Mouse (Mus musculus) hindbrain, embryonic 14.5 days (tissue): ENCODE data around the gene Macc1. TPM values are rescaled to one million over a fixed set of nuclear protein-coding genes. Genes with fewer than 3 reads are reported as not detected.

ENCODE experiments used
- ATAC-seq: fragments of 200-750 bp; cut with Nextera tagmentation; 2 replicates; pipeline ENCODE4 v1.8.0; 2017; ENCODE audit warnings: moderate number of reproducible peaks, mild to moderate bottlenecking, moderate TSS enrichment, moderate library complexity; ENCODE audit not compliant: low FRiP score
- DNase-seq: peaks from one replicate; pipeline ENCODE4 v3.0.0-alpha.2; 2015; ENCODE audit warnings: low spot score
- H3K27ac ChIP-seq: fragments of 300-500 bp; sonication (generic); 2 replicates; pipeline ENCODE4 v1.5.1; 2014; ENCODE audit warnings: mild to moderate bottlenecking, moderate library complexity
- H3K27me3 ChIP-seq: fragments of 300-500 bp; sonication (generic); 2 replicates; pipeline ENCODE4 v1.6.1; 2014; ENCODE audit warnings: mild to moderate bottlenecking, low read length, mixed read lengths; ENCODE audit not compliant: control insufficient read depth, insufficient read depth
- H3K36me3 ChIP-seq: fragments of 300-500 bp; sonication (generic); replicated peaks from 2 replicates; pipeline ENCODE4 v1.6.1; 2014; ENCODE audit not compliant: control insufficient read depth, insufficient read depth
- H3K4me1 ChIP-seq: fragments of 300-500 bp; sonication (generic); replicated peaks from 2 replicates; pipeline ENCODE4 v1.6.1; 2014; ENCODE audit warnings: antibody characterized with exemption, low read length, mixed read lengths; ENCODE audit not compliant: control insufficient read depth, insufficient read depth
- H3K4me2 ChIP-seq: fragments of 300-500 bp; sonication (generic); replicated peaks from 2 replicates; pipeline ENCODE4 v1.6.1; 2014; ENCODE audit warnings: mild to moderate bottlenecking, moderate library complexity
- H3K4me3 ChIP-seq: fragments of 300-500 bp; sonication (generic); replicated peaks from 2 replicates; pipeline ENCODE4 v1.5.1; 2014; ENCODE audit warnings: mild to moderate bottlenecking, low read length
- H3K9ac ChIP-seq: fragments of 300-500 bp; sonication (generic); 2 replicates; pipeline ENCODE4 v1.6.1; 2014
- H3K9me3 ChIP-seq: fragments of 300-500 bp; sonication (generic); 2 replicates; pipeline ENCODE4 v1.6.1; 2016; ENCODE audit warnings: low read length; ENCODE audit not compliant: control insufficient read depth
- WGBS: fragments of 180-500 bp; shearing (Covaris S2); extraction: QIAGEN DNeasy Blood & Tissue Kit; methylation state at CpG from one replicate; pipeline ENCODE4 v1.1.7; 2014; 5-methylcytosine and 5-hydroxymethylcytosine counted together
- polyA plus RNA-seq: library from polyadenylated mRNA; unstranded; fragments of >200 nt; fragmentation: Nextera tagmentation; extraction: Ambion mirVana; gene quantifications from 2 replicates; pipeline ENCODE4 v1.2.1, GENCODE M21; 2014

Gene Macc1
- not detected in 2 replicates for polyA plus RNA-seq

DNA sequence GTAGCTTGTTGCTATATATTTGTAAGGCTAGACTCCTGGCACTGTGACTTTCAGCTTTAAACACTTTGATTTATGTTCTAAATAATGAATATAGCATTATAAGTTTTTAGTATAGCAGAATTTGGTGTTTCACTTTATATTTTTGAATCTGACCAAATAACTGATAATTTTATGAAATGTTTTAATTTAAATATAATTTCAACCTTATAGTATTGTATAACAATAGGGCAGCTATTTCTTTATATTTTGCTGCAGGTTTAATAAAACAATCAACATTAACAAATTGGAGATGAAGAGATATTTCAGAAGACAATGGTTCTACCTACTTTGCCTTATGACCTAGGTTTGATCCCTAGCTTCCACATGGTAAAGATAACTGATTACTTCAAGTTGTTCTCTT, at the start of gene Macc1:
Gene Macc1, plus strand, starts transcription at position 301 of the 400 bp plus-strand sequence.
- no peaks in the 10 kb centered on the region for H3K9me3 ChIP-seq
- H3K36me3 ChIP-seq, result no peaks in the 10 kb centered on the region
- H3K27ac ChIP-seq, result no peak within 1 kb of the TSS
- no peaks in the 10 kb centered on the region for H3K4me1 ChIP-seq
- ATAC-seq (no peak), DNase-seq (no peak)
- no peak within 1 kb of the TSS for H3K9ac ChIP-seq
- H3K27me3 ChIP-seq, result no peaks in the 10 kb centered on the region
- no peak within 1 kb of the TSS for H3K4me3 ChIP-seq
- H3K4me2 ChIP-seq, result no peak within 1 kb of the TSS

GRCm38 (mm10) chr12:119264506-119264905, 49.6 kb upstream of the Macc1 start:
- H3K9me3 ChIP-seq, result no peaks in the 10 kb centered on the region
- H3K4me3 ChIP-seq, result no peak overlapping the region
- H3K36me3 ChIP-seq, result no peaks in the 10 kb centered on the region
- WGBS, result 92% methylated on average over 3 of the region's 3 CpGs
- H3K9ac ChIP-seq, result no peak overlapping the region
- no peak overlapping the region for H3K4me2 ChIP-seq
- DNase-seq (no peak), ATAC-seq (no peak)
- H3K27ac ChIP-seq, result no peak overlapping the region
- H3K4me1 ChIP-seq, result no peaks in the 10 kb centered on the region
- no peaks in the 10 kb centered on the region for H3K27me3 ChIP-seq

DNA sequence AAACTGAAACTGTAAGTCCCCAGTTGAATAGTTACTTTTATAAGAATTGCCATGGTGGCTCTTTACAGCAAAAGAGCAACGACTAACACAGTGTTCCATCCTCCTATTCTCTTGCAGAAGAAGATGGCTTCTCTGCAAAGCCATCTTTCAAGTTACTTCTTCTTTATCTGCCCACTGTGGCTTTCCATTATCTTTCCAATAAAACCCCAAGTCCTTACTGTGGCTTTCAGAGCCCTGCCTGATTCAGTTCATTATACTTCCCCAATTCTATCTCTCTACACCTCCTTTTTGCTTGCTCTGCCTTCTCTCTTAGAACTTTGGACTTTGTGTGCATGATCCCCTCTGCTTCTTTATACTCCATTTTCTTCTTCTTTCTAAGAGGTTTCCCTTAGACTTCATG, 45.3 kb upstream of the Macc1 start:
- WGBS, result 62% methylated on average over 1 of the region's 1 CpGs
- Histone ChIP-seq H3K9me3 (no peaks in the 10 kb centered on the region), H3K4me2 (no peak overlapping the region), H3K4me1 (no peaks in the 10 kb centered on the region), H3K4me3 (no peak overlapping the region), H3K9ac (no peak overlapping the region), H3K36me3 (no peaks in the 10 kb centered on the region), H3K27me3 (no peaks in the 10 kb centered on the region), H3K27ac (no peak overlapping the region)
- ATAC-seq (no peak), DNase-seq (no peak)

- no peak overlapping the region for H3K27ac ChIP-seq
- H3K4me1 ChIP-seq, result no peaks in the 10 kb centered on the region
- no peak overlapping the region for H3K4me2 ChIP-seq
- ATAC-seq (no peak), DNase-seq (no peak)
- H3K4me3 ChIP-seq, result no peak overlapping the region
- no peaks in the 10 kb centered on the region for H3K36me3 ChIP-seq
- WGBS, result 82% methylated on average over 2 of the region's 2 CpGs
- no peaks in the 10 kb centered on the region for H3K9me3 ChIP-seq
- H3K27me3 ChIP-seq, result no peaks in the 10 kb centered on the region
- no peak overlapping the region for H3K9ac ChIP-seq
Observed at GRCm38 (mm10) chr12:119270036-119270435, 44.0 kb upstream of the Macc1 start.

DNA sequence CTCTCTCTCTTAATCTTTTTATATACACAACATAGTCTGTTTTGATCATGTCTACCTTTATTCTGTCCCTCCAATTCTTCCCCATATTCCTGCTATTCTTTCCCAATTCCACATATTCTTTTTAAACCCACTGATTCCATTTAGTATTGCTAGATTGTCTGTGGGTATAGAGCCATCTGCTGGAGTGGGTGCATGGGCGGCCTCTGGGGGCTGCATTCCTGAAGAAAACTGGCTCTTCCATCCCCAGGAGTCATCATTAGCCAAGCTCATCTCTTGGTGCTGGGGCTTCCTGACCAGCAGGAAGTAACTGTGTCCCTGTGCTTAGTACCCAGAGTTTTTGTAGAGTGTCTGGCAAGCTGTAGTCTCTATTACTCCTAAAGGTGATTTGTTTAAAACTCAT, 42.1 kb upstream of the Macc1 start:
- WGBS, result 84% methylated on average over 1 of the region's 1 CpGs
- H3K27ac ChIP-seq, result no peak overlapping the region
- DNase-seq, result no peak

DNA sequence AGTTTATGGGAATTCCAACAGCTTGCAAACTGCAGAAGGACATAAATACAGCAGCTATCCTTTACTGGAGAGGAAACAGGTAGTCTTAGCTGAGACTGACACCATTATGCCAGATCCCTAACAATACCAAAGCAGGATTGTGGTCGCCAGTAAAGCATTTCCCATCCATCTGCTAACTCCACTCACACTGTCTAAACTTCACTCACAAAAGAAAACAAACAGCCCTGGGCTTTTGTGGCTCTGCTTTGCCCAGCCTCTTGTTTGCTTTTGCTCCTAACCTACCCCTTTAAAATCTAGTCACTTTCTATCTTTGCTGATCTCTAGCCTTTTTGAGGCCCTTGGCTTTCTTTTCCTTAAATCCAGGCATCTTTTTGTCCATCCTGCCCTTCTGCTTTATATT, 40.5 kb upstream of the Macc1 start:
- H3K9ac ChIP-seq, result no peak overlapping the region
- ATAC-seq, result no peak
- no peak overlapping the region for H3K4me3 ChIP-seq
- no peak overlapping the region for H3K4me2 ChIP-seq
- H3K36me3 ChIP-seq, result no peaks in the 10 kb centered on the region
- no peaks in the 10 kb centered on the region for H3K27me3 ChIP-seq
- no peak for DNase-seq
- H3K27ac ChIP-seq, result no peak overlapping the region
- WGBS, result 4% methylated on average over 1 of the region's 1 CpGs
- H3K9me3 ChIP-seq, result no peaks in the 10 kb centered on the region
- H3K4me1 ChIP-seq, result no peaks in the 10 kb centered on the region

More for the DNA sequence above, 42.1 kb upstream of the Macc1 start:
- no peak for ATAC-seq
- Histone ChIP-seq H3K4me2 (no peak overlapping the region), H3K9ac (no peak overlapping the region), H3K9me3 (no peaks in the 10 kb centered on the region), H3K4me1 (no peaks in the 10 kb centered on the region), H3K4me3 (no peak overlapping the region), H3K27me3 (no peaks in the 10 kb centered on the region), H3K36me3 (no peaks in the 10 kb centered on the region)

DNA sequence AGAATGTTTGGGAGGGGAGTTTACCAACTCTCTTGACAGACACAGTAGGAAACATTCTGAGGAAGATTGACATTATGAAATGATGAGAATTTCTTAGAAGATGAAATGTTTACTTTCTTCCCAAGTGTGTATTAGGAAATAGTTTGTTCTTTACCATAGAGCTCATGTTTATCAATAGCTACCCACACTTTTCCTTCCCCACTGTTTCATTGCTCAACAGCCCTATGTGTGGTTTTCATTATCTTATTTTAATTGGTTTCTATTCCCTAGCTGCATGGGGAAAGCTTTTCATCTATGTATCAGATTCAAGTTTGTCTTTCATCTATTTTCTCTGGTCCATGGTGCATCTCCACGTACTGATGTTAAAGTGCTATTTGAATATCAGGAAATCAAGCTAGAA, 37.8 kb upstream of the Macc1 start:
- ATAC-seq (no peak), DNase-seq (no peak)
- H3K9ac ChIP-seq, result no peak overlapping the region
- H3K27me3 ChIP-seq, result no peaks in the 10 kb centered on the region
- H3K9me3 ChIP-seq, result no peaks in the 10 kb centered on the region
- H3K27ac ChIP-seq, result no peak overlapping the region
- WGBS, result 70% methylated on average over 1 of the region's 1 CpGs
- H3K36me3 ChIP-seq, result no peaks in the 10 kb centered on the region
- no peak overlapping the region for H3K4me3 ChIP-seq
- no peaks in the 10 kb centered on the region for H3K4me1 ChIP-seq
- no peak overlapping the region for H3K4me2 ChIP-seq

- H3K9ac ChIP-seq, result no peak overlapping the region
- H3K36me3 ChIP-seq, result no peaks in the 10 kb centered on the region
- H3K9me3 ChIP-seq, result no peaks in the 10 kb centered on the region
- no peak overlapping the region for H3K4me3 ChIP-seq
- no peak for DNase-seq
- ATAC-seq, result no peak
- 95% methylated on average over 5 of the region's 6 CpGs for WGBS
- no peak overlapping the region for H3K27ac ChIP-seq
- no peaks in the 10 kb centered on the region for H3K4me1 ChIP-seq
- no peak overlapping the region for H3K4me2 ChIP-seq
- no peaks in the 10 kb centered on the region for H3K27me3 ChIP-seq
Observed at GRCm38 (mm10) chr12:119291618-119292017, 22.5 kb upstream of the Macc1 start.

DNA sequence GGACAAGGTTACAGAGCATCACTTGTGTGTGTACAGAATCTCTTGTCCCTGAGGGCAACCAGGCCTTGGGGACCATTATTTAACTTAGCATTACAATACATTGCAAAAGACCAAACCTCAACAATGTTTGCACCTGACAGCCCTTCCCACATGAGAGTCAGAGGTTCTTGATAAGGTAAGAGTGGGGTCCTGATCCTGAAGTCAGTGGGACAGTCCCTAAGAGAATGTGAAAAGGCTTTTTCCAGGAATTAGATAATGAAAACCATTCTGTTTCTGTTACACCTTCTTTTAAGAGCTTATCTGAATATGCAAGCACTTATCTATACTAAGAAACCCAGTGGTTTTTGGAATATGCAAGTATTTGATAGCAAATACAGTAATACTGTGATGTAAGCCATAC, 10.5 kb upstream of the Macc1 start:
- Histone ChIP-seq H3K9ac (no peak overlapping the region), H3K4me3 (no peak overlapping the region), H3K9me3 (no peaks in the 10 kb centered on the region), H3K27ac (no peak overlapping the region), H3K36me3 (no peaks in the 10 kb centered on the region), H3K4me2 (no peak overlapping the region), H3K27me3 (no peaks in the 10 kb centered on the region), H3K4me1 (no peaks in the 10 kb centered on the region)
- no peak for ATAC-seq
- DNase-seq, result no peak

GRCm38 (mm10) chr12:119313014-119313763, 881 bp upstream of the Macc1 start:
- no peak overlapping the region for H3K4me3 ChIP-seq
- H3K9me3 ChIP-seq, result no peaks in the 10 kb centered on the region
- H3K4me2 ChIP-seq, result no peak overlapping the region
- DNase-seq, result no peak
- H3K36me3 ChIP-seq, result no peaks in the 10 kb centered on the region
- no peak overlapping the region for H3K9ac ChIP-seq
- no peaks in the 10 kb centered on the region for H3K4me1 ChIP-seq
- no peak overlapping the region for H3K27ac ChIP-seq
- H3K27me3 ChIP-seq, result no peaks in the 10 kb centered on the region
- 83% methylated on average over 3 of the region's 3 CpGs for WGBS
- no peak for ATAC-seq
